Mouse (Mus musculus): ENCODE data around the gene Larp4. TPM values are rescaled to one million over a fixed set of nuclear protein-coding genes. Genes with fewer than 3 reads are reported as not detected.
A peak's percentile ranks its signal among the peaks of the same experiment; 100 is the strongest.

Gene Larp4
- polyA plus RNA-seq, 1 experiment from 2014 or later: 26.8 TPM

DNA sequence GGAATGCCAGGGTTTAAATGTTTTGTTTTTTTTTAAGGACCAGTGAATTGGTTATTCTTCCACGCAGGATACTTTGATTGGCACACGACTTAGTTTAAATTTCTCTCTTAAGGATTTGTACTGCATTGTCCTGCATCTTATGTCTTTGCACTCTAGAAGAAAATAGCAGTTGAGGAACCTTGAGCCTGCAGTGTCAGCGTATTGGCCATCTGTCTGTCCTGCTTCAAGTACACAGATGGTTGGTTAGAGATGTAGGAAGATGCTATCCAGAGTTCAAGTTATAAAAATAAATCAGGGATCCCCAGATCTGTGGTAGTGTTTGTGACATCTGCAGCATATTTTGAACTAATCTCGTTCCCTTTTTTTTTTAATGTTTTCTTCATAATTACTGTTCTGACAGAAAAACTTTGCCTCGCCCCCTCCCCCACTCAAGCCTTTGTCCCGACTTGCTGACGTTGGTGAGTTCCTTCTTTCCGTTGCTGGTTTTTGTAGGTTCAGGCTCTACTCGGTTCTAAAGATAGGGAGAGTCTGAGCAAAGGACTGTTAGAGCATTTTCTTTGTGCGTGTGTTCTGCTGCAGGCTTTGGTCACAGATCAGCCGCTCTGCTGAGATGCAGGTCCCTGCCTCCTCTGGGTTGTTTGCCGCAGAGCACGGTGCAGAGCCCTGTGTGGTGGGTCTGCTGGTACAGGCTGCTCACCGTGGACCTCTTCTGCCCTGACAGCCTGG lies 70.8 kb downstream of the Larp4 start:
- H3K9me3 ChIP-seq (replicated peaks): no peaks in the 10 kb centered on the region
- H3K27ac ChIP-seq: peak overlapping the region; percentile 53; the same call in 1 of the 2 replicates
- no peaks in the 10 kb centered on the region for H3K36me3 ChIP-seq
- ATAC-seq (replicated peaks; ENCODE audit: insufficient number of reproducible peaks, insufficient read depth, low FRiP score, low read depth): no peak
- peak overlapping the region; percentile 33 for H3K9ac ChIP-seq
- peak overlapping the region; percentile 76 for H3K4me2 ChIP-seq
- peaks cover 29% of the 10 kb centered on the region for H3K4me1 ChIP-seq (replicated peaks)
- H3K27me3 ChIP-seq: no peaks in the 10 kb centered on the region
- 22% methylated on average over 14 of the region's 14 CpGs for WGBS
- H3K4me3 ChIP-seq: peak overlapping the region; percentile 30

DNA sequence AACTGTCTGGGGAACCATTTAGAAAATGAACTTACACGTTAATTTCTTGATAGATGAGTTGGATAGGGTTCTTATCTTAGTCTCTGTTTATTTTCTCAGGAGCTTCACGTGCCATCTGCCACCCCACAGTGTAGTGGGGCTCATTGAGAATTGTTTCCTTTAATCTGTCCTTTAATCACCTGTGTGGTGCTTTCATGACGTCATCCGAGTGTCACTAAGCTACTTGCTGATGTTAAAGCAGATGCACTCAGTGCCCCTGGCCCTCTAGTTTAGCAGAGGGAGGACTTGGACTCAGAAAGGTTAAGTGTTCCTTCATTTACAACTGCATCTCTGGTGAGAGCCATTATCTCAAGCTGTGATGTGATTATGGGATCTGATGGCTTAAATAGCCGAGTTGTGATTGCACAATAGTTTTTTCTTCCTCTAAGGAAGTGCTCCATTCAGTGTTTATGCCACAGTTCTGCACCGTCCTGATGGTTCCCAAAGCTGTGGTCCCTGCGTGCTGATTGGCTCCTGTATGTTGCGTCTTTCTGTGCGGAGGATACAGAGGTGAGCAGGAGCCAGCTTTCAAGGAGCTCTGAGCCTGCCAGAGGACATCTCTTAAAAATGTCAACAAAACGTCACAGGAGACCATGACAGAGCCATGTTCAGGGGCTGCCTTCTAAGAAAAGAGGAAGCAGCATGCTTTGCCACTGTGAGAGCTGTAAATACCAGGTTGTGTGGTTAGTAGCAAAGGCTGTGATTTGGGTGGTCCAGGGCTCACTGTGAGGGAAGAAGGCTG lies 71.6 kb downstream of the Larp4 start:
- H3K27me3 ChIP-seq: no peaks in the 10 kb centered on the region
- H3K4me1 ChIP-seq (replicated peaks): peaks cover 33% of the 10 kb centered on the region
- H3K4me3 ChIP-seq: peak overlapping the region; percentile 30
- no peaks in the 10 kb centered on the region for H3K36me3 ChIP-seq
- peak overlapping the region; percentile 53 for H3K27ac ChIP-seq
- H3K9ac ChIP-seq: peak overlapping the region; percentile 33
- peak overlapping the region; percentile 76 for H3K4me2 ChIP-seq
- no peak for ATAC-seq (replicated peaks; ENCODE audit: insufficient number of reproducible peaks, insufficient read depth, low FRiP score, low read depth)
- 31% methylated on average over 10 of the region's 10 CpGs for WGBS
- H3K9me3 ChIP-seq (replicated peaks): no peaks in the 10 kb centered on the region

DNA sequence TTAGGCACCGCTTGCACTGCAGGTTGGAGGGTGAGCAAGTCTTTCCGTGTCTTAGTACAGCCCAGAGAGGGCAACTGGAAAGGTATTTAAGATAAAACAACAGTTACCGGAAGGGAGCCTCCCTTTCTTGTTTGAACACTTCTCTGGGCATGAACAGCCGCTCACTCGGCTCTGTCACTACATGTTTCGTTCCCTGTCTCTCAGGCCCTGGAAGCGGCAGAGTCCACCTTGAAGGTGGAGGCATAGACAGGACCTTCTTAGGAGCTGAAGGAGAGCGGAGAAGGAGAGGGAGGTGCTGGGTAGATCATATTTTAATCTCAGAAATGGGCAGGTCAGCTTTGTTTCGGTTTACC lies 72.2 kb downstream of the Larp4 start:
- Histone ChIP-seq H3K27ac (peak overlapping the region; percentile 31; the same call in 1 of the 2 replicates), H3K4me2 (peak overlapping the region; percentile 76), H3K4me3 (no peak overlapping the region), H3K36me3 (no peaks in the 10 kb centered on the region), H3K9ac (no peak overlapping the region), H3K27me3 (no peaks in the 10 kb centered on the region), H3K4me1 (replicated peaks) (peaks cover 33% of the 10 kb centered on the region), H3K9me3 (replicated peaks) (no peaks in the 10 kb centered on the region)
- WGBS: 52% methylated on average over 9 of the region's 9 CpGs
- ATAC-seq (replicated peaks; ENCODE audit: insufficient number of reproducible peaks, insufficient read depth, low FRiP score, low read depth): no peak

DNA sequence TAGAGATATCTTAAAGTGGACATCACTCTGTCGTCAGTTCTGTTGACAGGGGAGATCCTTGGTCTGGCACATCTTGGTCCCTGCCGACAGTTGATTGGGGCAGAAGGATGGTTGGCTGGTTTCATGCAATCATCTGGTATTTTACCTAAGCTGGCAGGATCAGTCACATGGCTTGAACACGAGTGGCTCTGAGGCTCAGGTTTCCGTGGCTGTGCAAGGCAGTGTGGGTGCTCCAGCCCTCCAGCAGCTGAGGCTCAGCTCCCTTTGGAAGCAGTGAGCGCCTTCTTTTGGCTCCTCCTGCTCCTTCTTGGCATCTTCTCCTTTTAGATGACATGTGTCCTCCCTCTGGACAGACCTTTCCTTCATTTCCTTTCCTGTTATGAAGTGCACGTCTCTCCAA lies 75.7 kb downstream of the Larp4 start:
- Histone ChIP-seq H3K36me3 (0 out of 2 replicates have a peak, but pooled peaks cover 4% of the 10 kb centered on the region), H3K4me2 (no peak overlapping the region), H3K27me3 (no peaks in the 10 kb centered on the region), H3K9me3 (replicated peaks) (no peaks in the 10 kb centered on the region), H3K4me3 (no peak overlapping the region), H3K27ac (peak overlapping the region; percentile 0; the same call in 1 of the 2 replicates), H3K9ac (no peak overlapping the region), H3K4me1 (replicated peaks) (peaks cover 28% of the 10 kb centered on the region)
- WGBS: 38% methylated on average over 6 of the region's 6 CpGs
- no peak for ATAC-seq (replicated peaks; ENCODE audit: insufficient number of reproducible peaks, insufficient read depth, low FRiP score, low read depth)

GRCm38 (mm10) chr15:100049496-100050087 lies 79.7 kb downstream of the Larp4 start:
- Histone ChIP-seq H3K36me3 (0 out of 2 replicates have a peak, but pooled peaks cover 4% of the 10 kb centered on the region), H3K9ac (no peak overlapping the region), H3K4me1 (replicated peaks) (peaks cover 11% of the 10 kb centered on the region), H3K4me3 (no peak overlapping the region), H3K9me3 (replicated peaks) (no peaks in the 10 kb centered on the region), H3K27me3 (no peaks in the 10 kb centered on the region), H3K4me2 (no peak overlapping the region), H3K27ac (no peak overlapping the region)
- 80% methylated on average over 7 of the region's 7 CpGs for WGBS
- no peak for ATAC-seq (replicated peaks; ENCODE audit: insufficient number of reproducible peaks, insufficient read depth, low FRiP score, low read depth)

- Histone ChIP-seq H3K9me3 (replicated peaks) (no peaks in the 10 kb centered on the region), H3K36me3 (0 out of 2 replicates have a peak, but pooled peaks cover 4% of the 10 kb centered on the region), H3K4me1 (replicated peaks) (peaks cover 2% of the 10 kb centered on the region; the same call in 1 of the 2 replicates), H3K9ac (no peak overlapping the region), H3K4me2 (no peak overlapping the region), H3K27ac (no peak overlapping the region), H3K27me3 (no peaks in the 10 kb centered on the region), H3K4me3 (no peak overlapping the region)
- 82% methylated on average over 7 of the region's 7 CpGs for WGBS
- no peak for ATAC-seq (replicated peaks; ENCODE audit: insufficient number of reproducible peaks, insufficient read depth, low FRiP score, low read depth)
These were observed 81.1 kb downstream of the Larp4 start for GRCm38 (mm10) chr15:100050940-100051339.

- no peak overlapping the region for H3K4me2 ChIP-seq
- H3K36me3 ChIP-seq: 0 out of 2 replicates have a peak, but pooled peaks cover 4% of the 10 kb centered on the region
- H3K4me1 ChIP-seq (replicated peaks): no peaks in the 10 kb centered on the region; the same call in 1 of the 2 replicates
- no peak overlapping the region for H3K9ac ChIP-seq
- no peaks in the 10 kb centered on the region for H3K27me3 ChIP-seq
- no peak for ATAC-seq (replicated peaks; ENCODE audit: insufficient number of reproducible peaks, insufficient read depth, low FRiP score, low read depth)
- WGBS: 59% methylated on average over 3 of the region's 3 CpGs
- H3K9me3 ChIP-seq (replicated peaks): no peaks in the 10 kb centered on the region
- H3K27ac ChIP-seq: no peak overlapping the region
- H3K4me3 ChIP-seq: no peak overlapping the region
These were observed 82.9 kb downstream of the Larp4 start for GRCm38 (mm10) chr15:100052726-100053125.

DNA sequence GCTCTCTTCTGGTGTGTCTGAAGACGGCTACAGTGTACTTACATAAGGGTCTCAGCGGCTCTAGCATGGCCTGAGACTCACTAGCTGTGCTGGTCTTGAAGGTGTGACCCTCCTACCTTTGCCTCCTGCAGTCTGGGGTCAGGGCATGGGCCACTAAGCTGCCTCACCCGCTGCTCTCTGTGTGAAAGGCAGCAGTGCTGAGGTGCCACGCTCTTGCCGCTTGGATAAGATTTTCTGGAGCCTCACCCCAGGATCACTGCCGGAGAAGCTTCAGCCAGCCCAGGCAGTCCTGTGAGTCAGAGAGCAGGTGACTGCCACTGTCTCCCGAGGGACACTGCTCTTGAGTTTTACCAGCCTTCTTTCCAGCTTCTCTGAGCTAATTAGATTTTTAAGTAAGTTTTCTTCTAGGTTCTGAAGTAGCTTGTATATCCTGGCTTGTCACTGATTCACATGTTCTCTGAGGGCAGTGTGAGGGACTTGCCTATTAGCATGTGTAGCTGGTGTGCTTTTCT lies 86.6 kb downstream of the Larp4 start:
- Histone ChIP-seq H3K4me3 (no peak overlapping the region), H3K4me2 (no peak overlapping the region), H3K4me1 (replicated peaks) (peaks cover 18% of the 10 kb centered on the region), H3K27ac (no peak overlapping the region), H3K36me3 (no peaks in the 10 kb centered on the region), H3K9ac (no peak overlapping the region), H3K27me3 (no peaks in the 10 kb centered on the region), H3K9me3 (replicated peaks) (no peaks in the 10 kb centered on the region)
- ATAC-seq (replicated peaks; ENCODE audit: insufficient number of reproducible peaks, insufficient read depth, low FRiP score, low read depth): no peak
- 79% methylated on average over 7 of the region's 7 CpGs for WGBS

- no peak overlapping the region for H3K9ac ChIP-seq
- H3K36me3 ChIP-seq: no peaks in the 10 kb centered on the region
- WGBS: 78% methylated on average over 3 of the region's 3 CpGs
- no peak overlapping the region for H3K4me2 ChIP-seq
- no peak for ATAC-seq (replicated peaks; ENCODE audit: insufficient number of reproducible peaks, insufficient read depth, low FRiP score, low read depth)
- H3K9me3 ChIP-seq (replicated peaks): no peaks in the 10 kb centered on the region
- no peaks in the 10 kb centered on the region for H3K27me3 ChIP-seq
- H3K27ac ChIP-seq: no peak overlapping the region
- H3K4me1 ChIP-seq (replicated peaks): peaks cover 21% of the 10 kb centered on the region
- no peak overlapping the region for H3K4me3 ChIP-seq
These were observed 87.8 kb downstream of the Larp4 start for GRCm38 (mm10) chr15:100057698-100058097.

DNA sequence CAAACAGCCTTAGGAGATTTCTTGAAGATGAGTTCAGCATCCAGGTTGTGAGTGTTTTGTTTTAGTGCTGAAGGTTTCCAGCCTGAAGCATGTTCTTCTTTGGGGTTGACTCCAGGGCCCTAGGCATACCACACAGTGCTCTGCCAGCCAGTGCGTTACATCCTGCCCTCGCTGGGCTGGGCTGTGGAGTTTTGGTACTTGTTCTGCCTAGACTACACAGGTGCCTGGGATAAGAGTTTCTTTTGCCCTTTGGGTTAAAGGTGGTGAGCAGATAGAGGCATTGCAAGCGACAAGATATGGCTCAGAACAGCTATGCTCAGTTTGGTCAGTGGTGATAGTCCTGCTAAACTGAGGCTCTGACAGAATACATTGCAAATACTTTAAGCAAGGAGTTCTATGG lies 88.3 kb downstream of the Larp4 start:
- WGBS: 77% methylated on average over 3 of the region's 3 CpGs

DNA sequence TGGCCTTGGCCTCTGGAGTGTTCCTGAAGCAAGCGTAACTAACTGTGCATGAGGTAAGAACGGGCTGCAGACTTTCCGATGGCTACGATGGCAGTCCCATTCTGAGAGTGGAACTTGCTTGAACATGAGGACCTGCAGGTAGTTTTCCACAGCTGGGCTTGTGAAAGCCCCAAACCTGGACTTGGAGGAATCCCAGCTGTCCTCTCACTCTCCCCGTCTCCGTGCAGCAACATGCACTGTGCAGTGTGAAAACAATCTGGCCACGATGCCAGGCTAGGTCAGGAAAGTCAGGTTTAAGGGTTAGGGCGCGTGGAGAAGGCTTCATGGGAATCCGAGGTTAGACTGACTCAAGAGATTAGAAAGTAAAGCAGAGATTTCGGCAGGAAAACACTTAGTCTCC lies 89.0 kb downstream of the Larp4 start:
- H3K9me3 ChIP-seq (replicated peaks): no peaks in the 10 kb centered on the region
- 60% methylated on average over 11 of the region's 11 CpGs for WGBS
- H3K4me2 ChIP-seq: no peak overlapping the region
- H3K27me3 ChIP-seq: no peaks in the 10 kb centered on the region
- H3K4me3 ChIP-seq: no peak overlapping the region
- no peak overlapping the region for H3K27ac ChIP-seq
- H3K36me3 ChIP-seq: no peaks in the 10 kb centered on the region
- peaks cover 21% of the 10 kb centered on the region for H3K4me1 ChIP-seq (replicated peaks)
- ATAC-seq (replicated peaks; ENCODE audit: insufficient number of reproducible peaks, insufficient read depth, low FRiP score, low read depth): no peak
- H3K9ac ChIP-seq: no peak overlapping the region

More for the DNA sequence above, 88.3 kb downstream of the Larp4 start:
- Histone ChIP-seq H3K36me3 (no peaks in the 10 kb centered on the region), H3K4me1 (replicated peaks) (peaks cover 21% of the 10 kb centered on the region), H3K9me3 (replicated peaks) (no peaks in the 10 kb centered on the region), H3K4me2 (no peak overlapping the region), H3K9ac (no peak overlapping the region), H3K27me3 (no peaks in the 10 kb centered on the region), H3K27ac (no peak overlapping the region), H3K4me3 (no peak overlapping the region)
- ATAC-seq (replicated peaks; ENCODE audit: insufficient number of reproducible peaks, insufficient read depth, low FRiP score, low read depth): no peak

Data from heart, embryonic 15.5 days (tissue).